Mouse (Mus musculus) liver, postnatal 0 days (tissue): ENCODE measurements around the gene Jakmip3.

Source experiments
- CTCF ChIP-seq: sonication (generic); IDR thresholded peaks from 2 replicates; pipeline ENCODE4 v1.5.1; 2016; ENCODE audit warnings: antibody characterized with exemption, low read depth
- EP300 ChIP-seq: IDR thresholded peaks from 2 replicates; pipeline ENCODE4 v1.6.1; 2016; ENCODE audit warnings: antibody characterized with exemption, low read depth, mild to moderate bottlenecking

- TF ChIP-seq CTCF (no peak), EP300 (no peak)
Measured at GRCm38 (mm10) chr7:138910193-138910562, 30.4 kb upstream of the Jakmip3 start.
